Mouse (Mus musculus): ENCODE measurements around the gene Ppp2r2d. TPM values are rescaled to one million over a fixed set of nuclear protein-coding genes. Genes with fewer than 3 reads are reported as not detected.

Ppp2r2d gene
- total RNA-seq, 1 experiment from 2014 or later, result 46.1 TPM

GRCm38 (mm10) chr7:138907043-138907442 is 61.2 kb downstream of the Ppp2r2d start:
- no peak for ATAC-seq (replicated peaks in 1 of 2; ENCODE audit: insufficient read depth in 1 of 2, low FRiP score in 2 of 2, low TSS enrichment in 1 of 2, low read depth in 1 of 2, poor library complexity in 2 of 2, severe bottlenecking in 2 of 2)

GRCm38 (mm10) chr7:138907976-138908375 is 62.1 kb downstream of the Ppp2r2d start:
- ATAC-seq (replicated peaks in 1 of 2; ENCODE audit: insufficient read depth in 1 of 2, low FRiP score in 2 of 2, low TSS enrichment in 1 of 2, low read depth in 1 of 2, poor library complexity in 2 of 2, severe bottlenecking in 2 of 2), result no peak

DNA sequence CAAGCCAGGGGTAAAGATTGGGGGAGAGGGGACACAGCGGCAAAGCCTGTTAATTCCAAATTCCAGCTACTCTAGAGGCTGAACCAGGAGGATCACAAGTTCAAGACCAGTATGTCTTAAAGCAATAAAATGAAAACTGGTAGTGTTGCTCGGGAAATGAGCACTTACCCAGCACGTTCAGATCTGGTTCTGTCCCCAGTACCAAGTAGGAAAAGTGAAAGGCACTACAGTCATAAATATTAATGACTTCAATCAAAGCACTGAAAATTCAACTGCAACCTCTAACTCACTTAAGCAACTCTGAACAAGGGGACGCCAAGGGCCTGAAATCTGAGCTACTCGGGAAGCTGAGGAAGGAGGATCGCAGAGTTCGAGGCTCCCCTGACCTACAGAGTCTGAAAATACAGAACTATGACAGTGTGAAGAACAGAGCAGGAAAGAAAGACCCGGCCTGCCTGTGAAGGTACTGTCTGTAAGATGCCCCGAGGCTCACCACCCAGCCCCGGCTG is 62.9 kb downstream of the Ppp2r2d start:
- no peak for ATAC-seq (replicated peaks in 1 of 2; ENCODE audit: insufficient read depth in 1 of 2, low FRiP score in 2 of 2, low TSS enrichment in 1 of 2, low read depth in 1 of 2, poor library complexity in 2 of 2, severe bottlenecking in 2 of 2)

- peak; percentile 96 to 98 for ATAC-seq (replicated peaks in 1 of 2; ENCODE audit: insufficient read depth in 1 of 2, low FRiP score in 2 of 2, low TSS enrichment in 1 of 2, low read depth in 1 of 2, poor library complexity in 2 of 2, severe bottlenecking in 2 of 2)
Measured at GRCm38 (mm10) chr7:138909277-138910192, 63.7 kb downstream of the Ppp2r2d start, which contains the start of gene Bnip3. TSS of gene Bnip3 (minus strand) at chr7:138909519.

DNA sequence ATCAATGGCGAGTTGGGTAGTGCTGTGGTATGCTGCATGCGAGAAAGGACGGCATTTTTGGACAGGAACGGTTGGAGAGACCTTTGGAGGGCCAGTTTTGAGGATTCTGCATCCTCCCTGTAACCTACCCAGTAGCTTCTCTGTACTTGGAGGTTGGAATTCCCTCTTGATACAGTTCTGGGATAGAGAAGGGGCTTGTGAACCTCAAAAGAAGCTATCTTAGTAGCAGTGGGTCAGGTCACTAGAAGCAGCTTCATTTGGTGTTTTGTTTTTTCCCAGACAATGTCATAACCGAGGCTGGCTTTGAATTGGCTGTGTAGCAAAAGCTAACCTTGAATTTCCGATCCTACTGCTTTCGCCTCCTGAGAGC is 64.3 kb downstream of the Ppp2r2d start:
- peak in 1 of 2 experiments; percentile 1; a peak in 1 of 4 replicates for ATAC-seq (replicated peaks in 1 of 2; ENCODE audit: insufficient read depth in 1 of 2, low FRiP score in 2 of 2, low TSS enrichment in 1 of 2, low read depth in 1 of 2, poor library complexity in 2 of 2, severe bottlenecking in 2 of 2)

GRCm38 (mm10) chr7:138913616-138914015 is 67.7 kb downstream of the Ppp2r2d start:
- no peak for ATAC-seq (replicated peaks in 1 of 2; ENCODE audit: insufficient read depth in 1 of 2, low FRiP score in 2 of 2, low TSS enrichment in 1 of 2, low read depth in 1 of 2, poor library complexity in 2 of 2, severe bottlenecking in 2 of 2)

DNA sequence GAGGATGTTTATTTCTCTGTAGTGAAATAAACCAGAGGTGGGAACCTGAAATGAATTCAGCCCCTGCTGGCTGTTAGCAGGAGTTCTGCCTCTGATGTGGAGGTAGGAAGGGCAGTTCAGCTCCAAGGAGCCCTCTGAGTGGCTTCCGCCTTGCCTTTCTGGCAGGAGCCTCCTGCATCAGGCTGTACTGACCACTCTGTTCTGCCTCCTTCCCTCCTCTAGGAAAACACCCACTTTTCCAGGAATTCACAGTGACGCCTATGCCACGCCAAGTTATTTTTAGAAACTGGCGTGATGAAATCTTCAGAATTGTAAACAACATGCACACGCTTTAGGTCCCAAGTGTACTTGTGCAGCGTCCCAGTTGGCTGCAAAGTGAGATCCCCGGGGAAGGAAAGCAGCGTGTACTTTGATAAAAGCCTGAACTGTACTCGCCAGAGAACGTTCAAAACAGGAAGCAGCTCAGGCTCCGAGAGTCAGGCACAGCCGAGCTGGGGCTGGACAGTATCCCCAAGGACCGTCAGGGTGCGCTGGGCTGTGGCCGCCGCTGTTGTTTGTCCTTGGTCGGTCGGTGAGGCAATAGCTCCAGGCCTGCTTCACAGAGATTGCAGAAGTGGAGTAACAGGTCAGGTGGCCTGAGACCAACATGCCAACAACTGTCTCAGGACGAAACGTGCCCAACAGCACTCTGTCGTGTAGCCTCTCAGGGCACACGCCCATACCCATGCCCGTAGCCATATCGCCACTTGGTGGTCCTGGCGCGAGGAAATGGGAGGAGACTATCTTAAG is 73.5 kb downstream of the Ppp2r2d start:
- ATAC-seq (replicated peaks in 1 of 2; ENCODE audit: insufficient read depth in 1 of 2, low FRiP score in 2 of 2, low TSS enrichment in 1 of 2, low read depth in 1 of 2, poor library complexity in 2 of 2, severe bottlenecking in 2 of 2), result peak; percentile 89

DNA sequence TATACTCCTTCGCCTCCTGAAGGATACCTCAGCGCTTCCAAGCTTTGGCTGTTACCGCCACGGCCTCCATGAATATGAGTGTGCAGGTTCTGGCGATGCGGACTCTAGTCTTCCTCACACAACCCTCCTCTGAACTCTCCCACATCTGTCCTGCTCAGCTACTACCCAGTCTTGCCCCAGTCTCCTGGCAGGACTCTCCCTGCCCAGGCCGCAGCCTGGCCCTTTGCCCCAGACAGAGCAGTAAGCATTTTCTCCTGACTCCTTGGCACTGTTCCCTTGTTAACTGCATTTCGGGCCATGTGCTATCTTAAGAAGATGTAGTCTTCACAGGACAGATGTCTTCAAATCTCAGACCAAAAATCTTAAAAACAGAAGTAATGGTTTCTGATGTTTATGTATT is 75.7 kb downstream of the Ppp2r2d start:
- ATAC-seq (replicated peaks in 1 of 2; ENCODE audit: insufficient read depth in 1 of 2, low FRiP score in 2 of 2, low TSS enrichment in 1 of 2, low read depth in 1 of 2, poor library complexity in 2 of 2, severe bottlenecking in 2 of 2), result no peak

GRCm38 (mm10) chr7:138923756-138924425 is 78.0 kb downstream of the Ppp2r2d start:
- ATAC-seq (replicated peaks in 1 of 2; ENCODE audit: insufficient read depth in 1 of 2, low FRiP score in 2 of 2, low TSS enrichment in 1 of 2, low read depth in 1 of 2, poor library complexity in 2 of 2, severe bottlenecking in 2 of 2), result peak in 1 of 2 experiments; percentile 40; a peak in 2 of 4 replicates

- ATAC-seq (replicated peaks in 1 of 2; ENCODE audit: insufficient read depth in 1 of 2, low FRiP score in 2 of 2, low TSS enrichment in 1 of 2, low read depth in 1 of 2, poor library complexity in 2 of 2, severe bottlenecking in 2 of 2), result no peak
Measured at GRCm38 (mm10) chr7:138928456-138928855, 82.6 kb downstream of the Ppp2r2d start.

Other genes with a start within 250 kb of the Ppp2r2d start
- 8.0 and 9.7 TPM in 2 replicates for gene Mapk1ip1, start 194 bp downstream of the Ppp2r2d start, total RNA-seq (2017)
- gene Bnip3, start 63.4 kb downstream of the Ppp2r2d start, total RNA-seq (2017), result 27.8 and 34.5 TPM in 2 replicates
- gene Jakmip3, start 94.7 kb downstream of the Ppp2r2d start, total RNA-seq (2017), result not detected in 2 replicates
- not detected in 2 replicates for gene Dpysl4, start 239.9 kb downstream of the Ppp2r2d start, total RNA-seq (2017)

Data from hematopoietic stem cell, adult 5-6 weeks (primary cell).